Mouse (Mus musculus): ENCODE measurements around the gene Chrna10.

- TF ChIP-seq CTCF (IDR thresholded peaks at IDR 0.05; ENCODE audit: borderline replicate concordance, control insufficient read depth, extremely low read depth, insufficient read depth, low read length, poor library complexity) (no peak), POLR2A (IDR thresholded peaks at IDR 0.05; ENCODE audit: control insufficient read depth, extremely low read depth, insufficient read depth, low read length, poor library complexity) (no peak)
Measured at GRCm38 (mm10) chr7:102104126-102104525, 12.5 kb downstream of the Chrna10 start.

Data from thymus, adult 2 months (tissue).